Mouse (Mus musculus) frontal cortex, adult (tissue): Measurements from ENCODE around the gene Blm.

Source experiments
- ATAC-seq: cut with Nextera tagmentation; 2 replicates; pipeline ENCODE4 v1.9.2; 2017; ENCODE audit warnings: mild to moderate bottlenecking, moderate library complexity, mixed read lengths; ENCODE audit not compliant: low TSS enrichment

Blm gene

GRCm38 (mm10) chr7:80535009-80535744 lies at the start of gene Blm:
Gene Blm, minus strand, starts transcription at chr7:80535119.
- ATAC-seq, result peak; percentile 100

GRCm38 (mm10) chr7:80583981-80584380 lies 49.1 kb upstream of the Blm start:
- peak; percentile 64; the same call in 1 of the 2 replicates for ATAC-seq

GRCm38 (mm10) chr7:80582821-80583451 lies 48.0 kb upstream of the Blm start:
- ATAC-seq, result no peak

GRCm38 (mm10) chr7:80580368-80580767 lies 45.4 kb upstream of the Blm start:
- 0 out of 2 replicates have a peak, but pooled peaks have one; percentile 41 for ATAC-seq

GRCm38 (mm10) chr7:80577417-80577980 lies 42.6 kb upstream of the Blm start:
- ATAC-seq, result no peak

- no peak for ATAC-seq
Measured at GRCm38 (mm10) chr7:80576626-80577025, 41.7 kb upstream of the Blm start.

GRCm38 (mm10) chr7:80575750-80576149 lies 40.8 kb upstream of the Blm start:
- no peak for ATAC-seq

- no peak for ATAC-seq
Measured at GRCm38 (mm10) chr7:80573076-80573475, 38.2 kb upstream of the Blm start.

GRCm38 (mm10) chr7:80567982-80568381 lies 33.1 kb upstream of the Blm start:
- ATAC-seq, result no peak

GRCm38 (mm10) chr7:80561931-80562330 lies 27.0 kb upstream of the Blm start:
- ATAC-seq, result no peak

GRCm38 (mm10) chr7:80561271-80561670 lies 26.4 kb upstream of the Blm start:
- ATAC-seq, result no peak

- no peak for ATAC-seq
Measured at GRCm38 (mm10) chr7:80558572-80558971, 23.7 kb upstream of the Blm start.

GRCm38 (mm10) chr7:80558101-80558500 lies 23.2 kb upstream of the Blm start:
- ATAC-seq, result no peak

GRCm38 (mm10) chr7:80557161-80557560 lies 22.2 kb upstream of the Blm start:
- no peak for ATAC-seq

- ATAC-seq, result no peak
Measured at GRCm38 (mm10) chr7:80556166-80556565, 21.2 kb upstream of the Blm start.

- no peak for ATAC-seq
Measured at GRCm38 (mm10) chr7:80555146-80555545, 20.2 kb upstream of the Blm start.

- peak; percentile 67; the same call in 1 of the 2 replicates for ATAC-seq
Measured at GRCm38 (mm10) chr7:80554180-80555021, 19.5 kb upstream of the Blm start.

GRCm38 (mm10) chr7:80548513-80549260 lies 13.8 kb upstream of the Blm start:
- no peak for ATAC-seq

- no peak for ATAC-seq
Measured at GRCm38 (mm10) chr7:80542139-80542831, 7.4 kb upstream of the Blm start.

- ATAC-seq, result no peak
Measured at GRCm38 (mm10) chr7:80539581-80539980, 4.7 kb upstream of the Blm start.
